Mouse (Mus musculus) cerebellum, postnatal 36 days (tissue): ENCODE results near the gene Atp5d.
A peak's percentile ranks its signal among the peaks of the same experiment; 100 is the strongest.
"Not testable (repeated sequence)": the region's sequence is repeated elsewhere in the genome, so short reads cannot be mapped to it uniquely, and the experiment has no call there.

Experiments used
- DNase-seq, 2 experiments: peaks; one replicate each; pipeline ENCODE4 v3.0.0; 2021 to 2022; ENCODE audit warnings: mixed read lengths in 2 of 2

Gene Atp5d

DNA sequence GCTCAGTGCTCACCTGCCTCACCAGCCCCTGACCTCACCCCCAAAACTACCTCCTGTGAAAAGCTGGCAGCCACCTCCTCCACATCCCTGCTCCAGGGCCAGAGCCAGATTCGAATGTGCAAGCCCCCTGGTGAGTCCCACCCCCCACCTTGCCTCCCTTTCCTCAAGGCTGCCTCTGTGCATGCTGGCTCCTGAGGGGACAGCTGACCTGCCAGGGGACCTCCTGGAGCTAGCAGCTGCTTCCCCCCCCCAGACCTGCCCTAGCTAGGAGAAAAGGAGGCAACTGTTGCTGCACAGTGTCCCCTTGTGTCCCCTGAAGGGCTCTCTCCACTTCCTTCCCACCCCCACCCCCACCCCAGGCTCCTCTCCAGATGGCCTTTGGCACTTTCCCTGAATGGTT, 16.8 kb downstream of the Atp5d start:
- no peak for DNase-seq

DNA sequence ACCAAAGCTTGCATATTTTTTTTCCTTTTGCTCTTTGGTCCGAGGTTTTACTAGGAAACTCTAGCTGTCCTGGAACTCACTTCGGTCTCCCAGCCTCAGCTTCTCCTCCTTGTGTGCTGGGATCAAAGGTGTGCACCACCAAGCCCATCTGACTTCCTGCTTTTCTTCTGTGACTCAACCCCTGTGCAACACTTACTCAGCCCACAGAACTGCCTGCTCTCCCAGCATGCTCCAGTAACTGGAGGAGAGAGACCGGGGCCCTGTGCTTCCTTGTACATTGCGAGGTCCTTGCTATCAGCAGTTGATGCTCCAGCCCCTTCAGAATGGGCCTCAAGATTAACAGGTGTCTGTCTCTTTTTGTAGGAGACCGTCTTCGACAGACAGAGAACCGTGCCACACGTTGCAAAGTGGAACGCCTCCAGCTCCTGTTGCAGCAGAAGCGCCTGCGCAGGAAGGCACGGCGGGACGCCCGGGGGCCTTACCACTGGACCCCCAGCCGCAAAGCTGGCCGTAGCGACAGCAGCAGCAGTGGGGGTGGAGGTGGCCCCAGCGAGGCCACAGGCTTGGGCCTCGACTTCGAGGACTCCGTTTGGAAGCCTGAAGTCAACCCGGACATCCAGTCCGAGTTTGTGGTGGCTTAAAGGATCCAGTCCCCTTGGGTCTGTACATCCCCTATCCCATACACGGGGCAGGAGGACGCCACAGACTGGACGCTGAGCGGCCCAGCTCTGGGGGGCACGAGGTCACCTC, 17.7 kb downstream of the Atp5d start:
- DNase-seq: no peak

DNA sequence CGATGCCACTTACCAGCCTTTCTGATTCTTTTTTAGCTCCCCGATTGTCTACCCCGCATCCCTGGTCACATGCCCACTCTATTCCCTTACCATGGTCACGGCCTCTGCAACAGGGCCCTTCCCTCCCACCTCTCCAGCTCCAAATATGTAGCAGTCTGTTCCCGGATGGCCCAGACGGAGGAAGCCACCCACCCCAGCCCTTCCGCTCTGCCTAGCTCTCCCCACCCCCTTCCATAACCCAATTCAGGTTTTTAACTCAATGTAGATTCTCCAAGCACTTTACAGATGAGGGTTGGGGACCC, 18.3 kb downstream of the Atp5d start:
- no peak for DNase-seq

DNA sequence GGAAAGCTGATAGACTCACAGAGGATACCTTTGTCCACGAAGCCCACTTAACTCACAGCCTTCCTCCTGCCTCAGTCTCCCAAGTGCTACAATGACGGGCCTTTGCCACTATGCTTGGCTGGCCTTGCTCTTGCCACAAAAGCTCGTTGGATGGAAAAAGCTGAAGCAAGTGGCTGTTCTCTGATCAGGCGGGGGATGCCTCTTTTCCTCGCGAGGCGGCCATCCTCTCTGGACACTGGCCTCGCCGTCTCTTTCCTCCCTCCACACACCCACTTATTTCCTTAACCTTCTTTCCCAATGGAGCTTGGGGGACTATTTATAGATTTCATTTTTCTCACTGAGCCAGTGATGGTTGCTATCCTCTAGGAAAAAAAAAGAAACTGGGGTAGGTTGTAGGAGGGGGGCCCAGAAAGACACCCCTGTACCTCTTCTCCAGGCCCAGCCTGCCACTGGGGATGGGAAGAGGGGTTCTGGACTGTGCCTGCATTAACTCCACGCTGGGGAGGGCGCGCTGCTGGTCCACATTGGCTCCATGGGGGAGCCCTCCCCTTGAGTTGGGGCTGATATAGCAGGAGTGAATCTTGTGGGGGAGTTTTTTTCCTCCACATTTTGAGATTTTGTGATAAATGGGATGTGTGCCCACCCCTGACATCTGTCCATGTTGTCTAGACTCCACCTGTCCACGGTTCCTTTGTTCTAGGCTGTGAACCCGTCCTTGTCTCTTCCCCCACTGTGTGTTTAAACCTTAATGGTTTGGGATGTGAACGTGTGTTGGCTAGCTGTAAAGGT, 18.9 kb downstream of the Atp5d start:
- no peak for DNase-seq

DNA sequence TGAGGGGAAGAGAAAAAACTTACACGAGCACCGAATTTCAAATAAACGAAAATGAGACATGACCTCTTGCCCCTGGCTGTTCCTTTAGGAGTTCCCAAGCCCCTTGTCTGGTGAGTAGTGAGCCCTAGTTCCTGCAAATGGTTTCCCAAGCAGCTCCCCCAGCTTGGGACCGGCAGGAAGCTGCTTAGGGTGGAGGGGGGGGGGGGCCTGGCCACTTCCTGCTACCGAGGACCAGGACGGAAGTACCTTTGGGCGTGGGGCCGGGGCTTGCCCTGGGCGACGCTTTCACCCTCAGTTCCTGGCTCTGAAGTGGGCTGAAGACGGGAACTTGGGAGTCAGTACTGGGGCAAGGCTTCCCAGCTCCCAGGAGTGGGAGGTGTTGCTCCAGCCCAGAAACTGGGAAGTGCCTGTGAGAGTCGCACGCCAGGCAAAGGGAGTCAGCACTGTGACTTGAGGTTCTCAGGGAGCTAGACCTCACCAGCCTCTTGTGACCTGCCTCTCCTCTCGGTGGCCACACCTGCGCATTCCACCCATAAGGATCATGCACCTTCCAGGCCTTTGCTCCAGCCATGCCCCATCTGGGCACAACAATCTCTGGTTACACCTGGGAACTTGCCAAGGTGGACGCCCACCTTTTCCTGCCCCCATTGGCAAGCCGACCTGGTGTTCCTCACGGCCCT, 20.0 kb downstream of the Atp5d start:
- DNase-seq: no peak

DNA sequence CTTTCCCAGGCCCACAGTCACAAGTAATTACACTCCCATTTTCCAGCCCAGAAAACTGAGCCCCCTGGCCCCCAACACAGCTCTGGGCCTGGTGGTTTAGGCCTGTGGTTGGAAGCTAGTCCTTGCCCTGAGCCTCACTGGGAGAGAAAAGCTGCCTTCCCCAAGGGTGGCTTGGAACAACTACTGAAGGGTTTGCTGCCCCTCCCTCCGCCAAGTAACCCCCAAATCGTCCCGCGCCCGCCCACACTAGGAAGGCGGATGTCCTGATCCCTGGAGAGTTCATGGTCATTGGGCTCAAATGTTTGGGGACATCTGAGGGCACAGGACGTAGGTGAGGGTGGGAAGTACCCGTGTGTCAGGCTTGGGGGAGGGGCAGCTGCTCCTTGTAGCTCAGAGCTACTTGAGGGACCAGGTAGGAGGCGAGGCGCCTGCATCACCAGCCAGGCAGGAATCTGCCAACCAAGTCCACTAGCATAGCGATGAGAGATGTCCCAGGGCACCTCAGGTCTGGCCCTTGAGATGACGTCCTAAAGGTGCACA, 20.7 kb downstream of the Atp5d start:
- DNase-seq: no peak

DNA sequence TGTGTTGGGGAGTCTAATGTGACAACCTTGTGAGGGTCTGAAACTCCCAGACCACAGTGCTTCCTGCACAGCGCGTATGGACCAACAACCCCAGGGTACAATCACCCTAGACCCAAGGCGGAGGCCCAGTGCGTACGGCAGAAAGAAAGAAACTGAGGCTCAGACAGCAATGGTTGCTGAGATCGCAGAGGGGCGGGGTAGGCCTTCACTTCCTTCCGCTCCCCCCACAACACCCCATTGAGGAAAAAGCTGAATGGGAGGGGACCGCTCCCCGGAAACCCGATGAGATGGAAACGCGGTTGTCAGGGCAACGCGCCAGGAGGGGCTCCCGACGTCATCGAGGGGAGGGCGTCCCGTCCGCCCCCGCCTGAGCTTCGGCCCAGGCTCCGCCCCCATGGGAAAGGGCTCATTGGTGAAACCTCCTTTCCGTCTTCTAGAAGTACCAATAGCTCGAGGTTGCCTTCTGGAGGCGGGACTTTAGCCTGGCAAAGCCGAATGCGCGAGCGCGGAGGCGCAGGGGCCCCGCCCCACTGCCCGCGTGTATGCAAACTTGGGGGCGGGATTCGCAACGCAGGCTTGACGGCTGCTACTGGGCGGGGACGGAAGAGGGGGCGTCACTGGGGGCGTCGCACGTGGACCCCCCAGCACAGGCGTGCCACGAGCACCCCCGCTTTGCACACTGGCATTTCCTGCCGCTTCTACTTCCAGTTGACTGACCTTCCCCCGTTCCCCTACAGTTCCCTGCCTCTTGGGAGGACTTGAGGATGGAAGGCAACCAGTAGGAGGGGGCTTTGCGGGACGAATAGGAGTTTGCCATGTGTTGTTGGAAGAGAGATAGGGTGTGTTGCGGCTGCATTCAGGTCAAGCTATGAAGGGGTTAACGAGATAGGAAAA, 21.4 kb downstream of the Atp5d start:
- DNase-seq: peak; percentile 97 to 98

DNA sequence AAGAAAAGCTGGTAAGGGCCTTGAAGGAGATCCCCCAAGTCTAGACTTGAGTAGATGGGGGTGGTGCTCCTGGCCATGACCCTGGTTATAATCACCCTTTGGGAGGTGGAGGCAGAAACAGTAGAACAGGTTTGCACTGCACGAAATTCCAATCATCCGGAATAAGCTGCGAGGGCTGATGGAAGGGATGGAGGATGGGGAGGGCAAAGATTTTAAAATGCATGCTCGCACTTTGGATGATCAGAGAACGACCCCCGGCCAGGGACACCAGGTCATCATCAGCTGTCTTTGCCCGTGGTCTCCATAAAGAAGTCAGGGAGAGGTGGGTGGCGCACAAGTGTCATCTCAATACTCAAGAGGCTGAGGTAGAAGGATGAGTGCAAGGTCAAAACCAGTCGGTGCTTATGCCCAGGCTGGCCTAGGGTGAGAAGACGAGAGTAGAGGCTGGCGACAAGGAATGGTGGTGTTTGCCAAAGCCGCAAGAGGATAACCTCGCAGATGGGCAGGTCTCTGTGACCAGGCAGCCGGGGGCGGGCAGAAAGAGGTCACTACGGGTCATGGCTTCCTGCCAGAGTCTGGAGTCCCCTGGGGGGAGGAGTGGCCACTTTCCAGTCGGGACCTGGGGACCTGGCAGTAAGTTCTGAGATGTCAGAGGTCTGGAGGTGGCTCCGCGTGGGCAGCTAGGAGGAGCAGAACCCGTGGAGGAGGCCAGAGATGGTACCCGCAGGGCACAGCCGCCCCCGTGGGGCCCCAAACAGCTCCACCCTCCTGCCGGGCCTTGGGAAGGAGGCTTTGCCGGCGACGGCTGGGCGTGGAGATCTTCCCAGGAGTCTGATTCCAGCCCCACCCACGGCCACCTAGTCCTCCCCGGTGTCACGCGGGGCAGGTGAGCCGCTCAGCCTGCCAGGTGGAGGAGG, 22.3 kb downstream of the Atp5d start:
- peak; percentile 68 to 72 for DNase-seq

DNA sequence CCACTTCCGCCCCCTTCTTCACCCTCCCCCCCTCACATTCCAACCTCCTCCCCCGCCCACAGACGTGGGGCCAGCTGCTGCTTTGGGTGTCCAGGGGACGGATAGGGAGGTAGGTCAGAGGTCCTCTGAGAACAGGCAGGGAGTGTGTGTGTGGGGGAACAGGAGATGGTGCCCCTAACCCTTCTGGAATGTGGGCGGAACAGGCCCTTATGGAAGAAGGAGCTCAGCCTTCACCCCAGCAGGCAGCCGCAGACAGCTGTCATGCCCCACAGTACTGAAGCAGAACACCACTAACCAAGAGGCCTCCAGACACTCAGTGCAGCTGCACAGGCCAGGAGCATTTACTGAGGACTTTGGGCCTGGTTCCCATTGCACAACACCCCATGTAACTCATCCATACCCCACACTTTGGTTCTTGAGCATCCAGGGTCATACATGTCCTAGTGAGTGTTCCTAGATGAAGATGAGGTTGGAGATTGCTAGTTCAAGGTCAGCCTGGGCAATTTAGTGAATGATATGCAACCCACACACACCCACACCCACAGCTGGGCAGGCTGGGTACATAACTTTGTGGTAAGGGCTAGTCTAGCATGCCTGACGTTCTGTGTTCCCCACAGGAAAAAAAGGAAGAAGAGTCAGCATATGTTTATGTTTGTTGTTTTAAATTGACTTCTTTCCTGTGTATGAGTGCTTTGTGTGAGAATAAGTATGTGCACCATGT, 23.2 kb downstream of the Atp5d start:
- no peak for DNase-seq

DNA sequence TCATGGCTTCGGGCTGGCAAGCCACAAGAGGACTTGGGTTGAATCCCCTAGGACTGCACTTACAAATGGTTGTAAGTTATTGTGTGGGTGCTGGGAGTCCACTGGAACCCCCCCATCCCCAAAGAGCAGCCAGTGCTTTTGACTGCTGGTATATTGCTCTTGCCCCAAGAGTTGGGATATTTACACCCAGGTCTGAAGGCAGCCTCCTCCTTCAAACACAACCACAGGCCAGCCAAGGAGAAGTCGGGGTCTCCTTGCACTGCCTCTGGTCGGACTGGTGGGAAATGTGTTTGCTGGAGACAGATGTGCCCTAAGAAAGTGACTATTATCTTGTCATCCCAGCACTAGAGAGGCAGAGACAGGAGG, 23.8 kb downstream of the Atp5d start:
- DNase-seq: no peak

DNA sequence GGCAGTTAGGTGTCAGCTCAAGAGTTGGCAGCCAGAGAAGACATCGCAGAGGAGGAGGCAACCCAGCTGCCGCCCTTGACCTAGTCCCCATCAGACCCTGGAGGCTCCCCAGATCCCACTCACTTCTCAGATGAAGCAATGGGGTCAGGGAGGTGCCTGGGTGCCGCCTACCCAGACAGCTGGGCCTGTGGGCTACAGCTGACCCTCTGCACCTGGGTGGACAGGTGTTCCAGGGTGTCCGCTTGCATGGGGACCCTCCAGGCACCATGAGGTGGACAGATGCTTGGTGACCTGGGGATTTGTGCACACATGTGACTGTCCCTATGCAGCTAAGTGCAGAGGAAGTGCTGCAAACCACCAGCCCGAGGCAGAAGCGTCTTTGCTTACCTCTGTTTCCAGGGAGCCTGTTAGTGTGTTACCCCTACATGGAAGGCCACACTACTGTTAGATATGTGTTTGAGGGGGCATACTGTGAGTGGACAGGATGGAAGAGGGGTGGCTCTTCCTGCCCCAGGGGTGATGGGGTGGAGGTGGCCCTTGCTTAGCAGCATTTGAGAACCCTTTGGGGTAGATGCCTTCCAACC, 24.4 kb downstream of the Atp5d start:
- no peak for DNase-seq

DNA sequence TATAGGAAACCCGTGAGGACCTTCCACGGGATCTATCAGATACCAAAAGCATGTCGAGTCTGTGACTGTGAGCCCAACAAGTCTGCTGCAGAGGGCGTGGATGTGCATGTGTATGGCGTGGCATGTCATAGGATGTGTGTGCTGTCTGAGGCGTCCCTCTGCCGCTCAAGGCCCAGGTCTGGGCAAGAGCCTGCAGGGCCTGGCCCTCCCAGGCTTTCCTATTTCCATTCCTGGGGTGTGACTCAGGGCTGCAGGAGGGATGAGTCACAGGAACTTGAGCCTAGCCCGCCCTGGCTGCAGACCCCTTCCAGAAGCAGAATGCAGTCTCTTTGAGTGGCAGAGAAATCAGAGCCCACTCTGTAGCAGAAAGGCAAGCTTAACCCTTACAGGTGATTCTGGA, 25.3 kb downstream of the Atp5d start:
- no peak for DNase-seq

DNA sequence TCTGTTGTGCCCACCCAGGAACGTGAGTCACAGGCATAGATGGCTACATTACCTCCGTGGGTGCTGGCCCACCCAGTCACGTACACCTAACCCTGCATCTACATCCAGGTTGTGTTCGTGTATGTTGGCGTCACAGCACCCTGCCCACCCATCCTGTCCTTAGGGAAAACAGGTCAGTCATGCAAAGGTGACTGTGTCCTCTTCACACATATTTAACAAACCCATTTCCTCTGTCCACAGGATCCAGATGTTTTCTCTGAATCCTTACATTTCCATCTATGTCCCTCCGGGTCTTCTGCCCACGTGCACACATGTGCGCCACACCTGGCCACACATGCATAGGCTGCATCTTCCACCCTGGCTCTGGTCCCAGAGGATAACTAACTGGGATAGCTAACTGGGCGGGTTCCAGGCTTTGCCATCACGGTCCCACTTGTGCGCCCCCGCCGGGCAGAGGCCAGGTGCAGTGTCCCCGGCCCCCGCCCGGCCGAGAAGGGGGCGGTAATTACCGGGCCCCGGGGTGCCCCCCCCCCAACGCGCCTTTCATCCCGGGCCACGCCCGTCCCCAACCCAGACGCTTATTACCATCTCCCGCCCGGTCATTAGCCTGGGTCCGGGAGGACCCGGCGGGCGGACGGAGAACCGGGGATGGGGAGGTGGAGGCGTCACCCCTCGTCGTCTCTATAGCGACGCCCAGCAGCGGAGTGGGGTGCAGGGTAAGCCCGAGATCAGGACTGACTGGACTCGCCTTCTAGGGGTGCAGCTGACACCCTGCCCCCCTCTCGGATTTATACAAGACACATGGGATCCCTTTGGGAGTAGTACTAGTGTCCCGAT, 25.9 kb downstream of the Atp5d start:
- peak; percentile 49 to 52 for DNase-seq

DNA sequence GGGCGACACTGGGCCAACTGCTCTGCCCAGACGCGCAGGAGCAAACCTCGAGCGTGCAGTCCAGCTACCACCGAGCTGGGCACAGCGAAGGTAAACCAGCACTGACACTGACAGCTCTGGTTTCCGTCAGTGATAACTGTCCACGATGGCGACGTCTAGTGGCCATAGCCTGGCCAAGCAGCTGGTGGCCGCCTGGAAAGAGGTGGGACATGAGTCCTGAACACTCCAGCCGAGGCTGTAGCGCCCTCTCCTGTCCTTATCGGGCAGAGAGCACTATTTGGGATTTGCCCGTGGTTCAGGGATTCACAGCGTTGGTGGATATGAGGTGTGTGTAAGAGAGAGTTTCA, 26.5 kb downstream of the Atp5d start:
- DNase-seq: peak; percentile 98 to 99

DNA sequence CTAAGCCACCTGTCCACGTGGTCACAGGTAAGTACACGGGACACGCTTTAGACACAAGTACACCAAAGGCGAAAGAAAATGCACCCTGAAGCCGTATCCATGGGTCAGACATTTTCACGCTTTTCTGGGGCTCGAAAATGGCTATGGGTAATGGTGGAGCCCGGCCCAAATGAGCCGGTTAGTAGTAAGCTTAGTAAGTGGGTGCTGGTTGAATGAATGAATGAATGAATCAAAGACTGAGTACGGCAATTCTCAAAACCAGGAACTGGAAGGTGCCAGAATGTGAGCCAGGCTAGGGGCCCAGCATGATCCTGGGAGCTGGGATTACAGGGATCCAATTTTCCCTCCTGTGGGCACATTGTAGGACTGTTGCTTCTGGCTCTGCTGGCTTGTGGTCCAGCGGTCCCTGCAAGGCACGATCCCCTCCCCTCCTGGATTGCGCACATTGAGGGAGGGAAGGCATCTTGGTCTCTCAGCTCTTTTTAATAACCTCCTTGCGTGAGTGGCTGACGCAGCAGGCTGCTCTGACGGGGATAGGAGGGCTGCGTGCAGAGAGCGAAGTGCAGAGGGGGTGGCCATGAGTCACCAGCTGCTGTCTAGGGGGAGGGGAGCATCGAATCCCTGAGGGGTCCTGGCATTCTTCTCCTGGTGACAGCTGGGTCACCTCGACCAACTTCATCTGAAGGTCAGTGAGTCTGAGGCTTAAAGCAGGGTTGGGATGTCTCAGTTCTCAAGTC, 27.1 kb downstream of the Atp5d start, which contains the start of gene Cirbp:
TSS of gene Cirbp (plus strand) at position 594 of the 737 bp plus-strand sequence.
- peak in 1 of 2 experiments; percentile 43 for DNase-seq

DNA sequence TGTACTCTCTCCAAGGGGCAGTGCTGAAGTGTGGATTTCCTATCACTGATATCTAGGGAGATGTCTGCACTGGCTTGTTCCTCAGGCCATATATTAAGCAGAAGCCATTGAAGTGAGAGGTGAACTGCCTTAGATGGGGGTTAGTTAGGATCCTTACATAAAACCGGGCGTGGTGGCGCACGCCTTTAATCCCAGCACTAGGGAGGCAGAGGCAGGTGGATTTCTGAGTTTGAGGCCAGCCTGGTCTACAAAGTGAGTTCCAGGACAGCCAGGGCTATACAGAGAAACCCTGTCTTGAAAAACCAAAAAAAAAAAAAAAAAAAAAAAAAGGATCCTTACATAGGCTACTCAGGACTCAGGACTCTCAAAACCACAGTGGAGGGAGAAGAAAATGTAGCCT, 27.7 kb downstream of the Atp5d start:
- not testable (repeated sequence) for DNase-seq

DNA sequence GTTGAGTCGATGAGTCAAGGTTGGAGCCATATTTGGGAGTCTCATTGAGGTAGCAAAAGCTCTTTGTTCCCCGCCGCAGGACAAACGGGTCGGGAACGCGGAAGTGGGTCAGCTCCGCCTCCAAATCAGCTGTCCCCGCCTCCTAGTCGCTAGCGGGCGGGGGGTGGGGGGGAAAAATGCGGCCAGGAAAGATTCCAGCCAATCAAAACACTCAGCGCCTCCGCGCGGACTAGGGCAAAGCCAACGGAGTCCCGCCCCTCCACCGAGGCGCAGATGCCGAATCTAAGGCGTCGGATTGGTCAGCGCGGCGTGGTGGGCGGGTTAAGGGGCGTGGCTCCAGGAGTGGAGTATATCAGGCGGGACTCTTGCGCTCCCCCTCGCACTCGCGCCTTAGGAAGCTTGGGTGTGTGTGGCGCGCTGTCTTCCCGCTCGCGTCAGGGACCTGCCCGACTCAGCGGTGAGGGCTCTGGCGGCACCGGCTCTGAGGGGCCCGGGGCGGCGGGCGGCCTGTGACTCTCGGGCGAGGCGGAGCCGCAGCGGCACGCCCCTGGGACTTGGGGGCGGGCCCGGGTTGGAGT, 29.1 kb downstream of the Atp5d start:
- peak; percentile 99 for DNase-seq

DNA sequence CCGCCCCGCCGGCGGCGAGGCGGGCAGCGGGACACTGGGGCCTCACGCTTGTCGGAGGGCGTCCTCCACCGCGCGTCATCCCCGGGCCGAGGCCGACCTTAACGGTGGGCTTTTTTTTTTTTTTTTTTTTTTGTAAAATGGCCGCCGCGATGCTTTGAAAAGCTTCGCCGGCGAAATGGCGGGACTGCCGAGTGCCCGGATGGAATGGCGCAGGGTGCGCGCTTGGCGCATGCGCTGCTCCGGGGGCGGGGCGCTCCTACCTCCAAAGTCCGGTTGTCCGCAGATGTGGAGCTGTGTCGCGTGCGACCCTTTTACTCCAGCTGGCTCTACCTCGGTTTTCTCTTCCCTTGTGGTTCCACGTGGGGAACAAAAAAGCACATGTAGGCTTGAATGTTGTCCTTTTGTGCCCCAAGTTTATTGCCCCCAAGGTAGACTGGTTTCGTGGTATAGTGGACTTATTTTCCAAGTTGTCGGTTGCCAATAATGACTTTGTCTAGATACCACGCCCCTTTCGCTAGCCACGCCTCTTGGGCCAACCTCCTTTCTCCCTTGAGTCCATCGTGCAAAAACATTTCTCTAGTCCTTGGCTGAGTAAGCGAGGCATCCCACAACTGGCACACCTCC, 29.7 kb downstream of the Atp5d start:
- DNase-seq: peak; percentile 96 to 97
